8 mouse cellular contexts compared by ENCODE assay signal in genomic region chr19:4811063-4811908, GRCm38 (mm10). TPM values are rescaled to one million over a fixed set of nuclear protein-coding genes. Genes with fewer than 3 reads are reported as not detected.
A peak's percentile ranks its signal among the peaks of the same experiment; 100 is the strongest.
DNase-seq lines count a peak whose midpoint lies in the region; ATAC-seq and TF ChIP-seq lines count a peak whose summit lies in the region.

Gene Gm21992, minus strand, starts transcription at chr19:4811612.
Gene Rbm14, minus strand, starts transcription at chr19:4811634.

- peaks cover 0 to 4% of the 10 kb centered on the region in 2 experiments; a peak in 2 of 4 replicates for H3K4me1 ChIP-seq in MEL (ENCODE audit: control insufficient read depth in 1 of 2, insufficient read depth in 2 of 2, low read length in 2 of 2)
- H3K4me1 ChIP-seq in cerebellum, adult 2 months (ENCODE audit: control insufficient read depth, insufficient read depth, low read length) = peaks cover 3% of the 10 kb centered on the region; the same call in 1 of the 2 replicates
- H3K4me1 ChIP-seq in forebrain, postnatal 0 days (ENCODE audit: insufficient read depth) = peaks cover 17% of the 10 kb centered on the region
- peaks cover 15% of the 10 kb centered on the region for H3K4me1 ChIP-seq in lung, embryonic 15.5 days

- H3K27ac ChIP-seq in MEL (ENCODE audit: control insufficient read depth, low read depth, low read length) = peak within 1 kb of the TSS; percentile 91
- peak within 1 kb of the TSS; percentile 91 for H3K27ac ChIP-seq in cerebellum, adult 2 months (ENCODE audit: insufficient read depth, low read length)
- H3K27ac ChIP-seq in forebrain, postnatal 0 days (ENCODE audit: low read depth, low read length) = peak within 1 kb of the TSS; percentile 93
- H3K27ac ChIP-seq in lung, embryonic 15.5 days = peak within 1 kb of the TSS; percentile 96

- H3K27me3 ChIP-seq in MEL (ENCODE audit: control insufficient read depth in 1 of 2, insufficient read depth in 2 of 2, low read length in 2 of 2) = no peaks in the 10 kb centered on the region
- H3K27me3 ChIP-seq in cerebellum, adult 2 months (ENCODE audit: control insufficient read depth, insufficient read depth, low read length) = no peaks in the 10 kb centered on the region
- no peaks in the 10 kb centered on the region for H3K27me3 ChIP-seq in forebrain, postnatal 0 days (ENCODE audit: insufficient read depth, low read length)
- no peaks in the 10 kb centered on the region for H3K27me3 ChIP-seq in lung, embryonic 15.5 days

- WGBS in cerebellum, adult 2 months = under 1% methylated on average over 83 of the region's 83 CpGs
- 1% methylated on average over 83 of the region's 83 CpGs for WGBS in forebrain, postnatal 0 days
- WGBS in lung, embryonic 15.5 days = under 1% methylated on average over 83 of the region's 83 CpGs

- no peak for TF ChIP-seq CTCF in MEL (IDR thresholded peaks at IDR 0.05 in 2 of 3, conservative IDR thresholded peaks at IDR 0.05 in 1 of 3; ENCODE audit: control insufficient read depth in 1 of 3, insufficient read depth in 1 of 3, low read depth in 2 of 3, low read length in 3 of 3, poor library complexity in 1 of 3, severe bottlenecking in 1 of 3)
- no peak for TF ChIP-seq CTCF in cerebellum, adult 2 months (IDR thresholded peaks at IDR 0.05; ENCODE audit: borderline replicate concordance, insufficient read depth, low read depth, low read length)
- no peak for TF ChIP-seq CTCF in forebrain, postnatal 0 days (IDR thresholded peaks at IDR 0.05; ENCODE audit: low read depth)

- peak within 1 kb of the TSS; percentile 88 for H3K9ac ChIP-seq in MEL (ENCODE audit: control insufficient read depth, low read depth, low read length, poor library complexity, severe bottlenecking)
- peak within 1 kb of the TSS; percentile 81 for H3K9ac ChIP-seq in forebrain, postnatal 0 days
- H3K9ac ChIP-seq in lung, embryonic 15.5 days = peak within 1 kb of the TSS; percentile 83

- H3K4me2 ChIP-seq in forebrain, postnatal 0 days (ENCODE audit: low read depth) = peak within 1 kb of the TSS; percentile 79
- H3K4me2 ChIP-seq in lung, embryonic 15.5 days = peak within 1 kb of the TSS; percentile 73

- no peaks in the 10 kb centered on the region for H3K9me3 ChIP-seq in MEL (replicated peaks; ENCODE audit: insufficient read depth, low read length)
- no peaks in the 10 kb centered on the region for H3K9me3 ChIP-seq in forebrain, postnatal 0 days (ENCODE audit: low read length)
- H3K9me3 ChIP-seq in lung, embryonic 15.5 days = no peaks in the 10 kb centered on the region

- peak in 1 of 2 experiments; percentile 62; a peak in 2 of 4 replicates for TF ChIP-seq EP300 in MEL (IDR thresholded peaks at IDR 0.05; ENCODE audit: low read depth in 1 of 2, low read length in 2 of 2)

- ATAC-seq in forebrain, postnatal 0 days = peak; percentile 98
- ATAC-seq in lung, embryonic 15.5 days (ENCODE audit: borderline replicate concordance, extremely low read depth, low FRiP score, low TSS enrichment) = peak; percentile 98

- no peak for TF ChIP-seq RAD21 in MEL (IDR thresholded peaks at IDR 0.05; ENCODE audit: low read depth, low read length)

- H3K36me3 ChIP-seq in MEL (ENCODE audit: control insufficient read depth in 1 of 2, insufficient read depth in 2 of 2, low read length in 2 of 2) = peaks cover 5 to 26% of the 10 kb centered on the region in 2 experiments
- H3K36me3 ChIP-seq in forebrain, postnatal 0 days (ENCODE audit: insufficient read depth) = no peaks in the 10 kb centered on the region
- H3K36me3 ChIP-seq in lung, embryonic 15.5 days = no peaks in the 10 kb centered on the region; the same call in 1 of the 2 replicates

- peak; percentile 96 to 100 for TF ChIP-seq POLR2A in MEL (IDR thresholded peaks at IDR 0.05; ENCODE audit: control insufficient read depth in 1 of 2, insufficient read depth in 1 of 2, low read depth in 1 of 2, low read length in 2 of 2, poor library complexity in 1 of 2)
- peak; percentile 98 for TF ChIP-seq POLR2A in cerebellum, adult 2 months (IDR thresholded peaks at IDR 0.05; ENCODE audit: borderline replicate concordance, insufficient read depth, low read length)

- DNase-seq in MEL (ENCODE audit: low read depth, low spot score) = peak; percentile 99
- peak; percentile 99 to 100 for DNase-seq in cerebellum, adult 2 months
- peak; percentile 99 for DNase-seq in forebrain, postnatal 0 days
- peak; percentile 98 for DNase-seq in heart, postnatal 4 days
- peak; percentile 98 to 99 for DNase-seq in layer of hippocampus, adult 8-10 months (ENCODE audit: low spot score in 2 of 2)
- DNase-seq in ovary, adult 18-20 months (ENCODE audit: low spot score) = peak; percentile 98
- DNase-seq in thymus, postnatal 0 days (ENCODE audit: low spot score) = peak; percentile 98

- H3K4me3 ChIP-seq in MEL (ENCODE audit: control insufficient read depth in 1 of 2, insufficient read depth in 1 of 2, low read depth in 2 of 2, low read length in 2 of 2) = peak within 1 kb of the TSS; percentile 74 to 78
- H3K4me3 ChIP-seq in cerebellum, adult 2 months (replicated peaks; ENCODE audit: insufficient read depth, low read depth, low read length) = peak within 1 kb of the TSS; percentile 97
- H3K4me3 ChIP-seq in forebrain, postnatal 0 days (ENCODE audit: low read depth, low read length) = peak within 1 kb of the TSS; percentile 75
- peak within 1 kb of the TSS; percentile 72 for H3K4me3 ChIP-seq in lung, embryonic 15.5 days

- peaks cover 54% of the 10 kb centered on the region for H3K79me2 ChIP-seq in MEL (ENCODE audit: control insufficient read depth, insufficient read depth, low read length, poor library complexity)

TF ChIP-seq in MEL, 35 proteins besides CTCF, POLR2A, EP300 and RAD21 (continues in another document):
- TF ChIP-seq ELF1 (IDR thresholded peaks at IDR 0.05; ENCODE audit: low read depth, low read length) = 0 out of 2 replicates have a peak, but pooled peaks have one; percentile 30
- peak; percentile 96 for TF ChIP-seq ZMIZ1 (IDR thresholded peaks at IDR 0.05; ENCODE audit: low read depth, low read length)
- peak; percentile 99 for TF ChIP-seq POLR2AphosphoS2 (IDR thresholded peaks at IDR 0.05; ENCODE audit: low read length)
- TF ChIP-seq POLR2AphosphoS5 (IDR thresholded peaks at IDR 0.05; ENCODE audit: borderline replicate concordance, low read depth, low read length) = peak; percentile 76; the same call in 1 of the 2 replicates
- TF ChIP-seq TBP (IDR thresholded peaks at IDR 0.05; ENCODE audit: low read depth, low read length) = peak; percentile 80; the same call in 1 of the 2 replicates
- TF ChIP-seq JUND (IDR thresholded peaks at IDR 0.05; ENCODE audit: low read depth, low read length) = no peak
- peak; percentile 79 for TF ChIP-seq NRF1 (IDR thresholded peaks at IDR 0.05; ENCODE audit: insufficient read depth, low read depth, low read length, poor library complexity, severe bottlenecking)
- TF ChIP-seq GATA1 (IDR thresholded peaks at IDR 0.05; ENCODE audit: low read depth, low read length) = no peak
- TF ChIP-seq ETS1 (IDR thresholded peaks at IDR 0.05; ENCODE audit: low read depth, low read length) = peak; percentile 15; the same call in 1 of the 2 replicates
- TF ChIP-seq UBTF (IDR thresholded peaks at IDR 0.05; ENCODE audit: borderline replicate concordance, insufficient read depth, low read depth, low read length) = no peak
- no peak for TF ChIP-seq MEF2A (IDR thresholded peaks at IDR 0.05; ENCODE audit: extremely low read depth, insufficient replicate concordance, low read depth, low read length, poor library complexity, severe bottlenecking)
- TF ChIP-seq RCOR1 (IDR thresholded peaks at IDR 0.05; ENCODE audit: low read depth, low read length) = 0 out of 2 replicates have a peak, but pooled peaks have one; percentile 7
- peak; percentile 73 for TF ChIP-seq TCF12 (IDR thresholded peaks at IDR 0.05; ENCODE audit: low read depth, low read length)
- TF ChIP-seq CHD2 (IDR thresholded peaks at IDR 0.05; ENCODE audit: low read length) = peak; percentile 54; the same call in 1 of the 2 replicates
- TF ChIP-seq MAZ (IDR thresholded peaks at IDR 0.05; ENCODE audit: low read depth, low read length) = peak; percentile 20; the same call in 1 of the 2 replicates
- peak; percentile 88 for TF ChIP-seq MXI1 (IDR thresholded peaks at IDR 0.05; ENCODE audit: low read depth, low read length)
- TF ChIP-seq USF1 (IDR thresholded peaks at IDR 0.05; ENCODE audit: low read depth, low read length) = peak; percentile 35; the same call in 1 of the 2 replicates
- peak; percentile 67; the same call in 1 of the 2 replicates for TF ChIP-seq MYC (IDR thresholded peaks at IDR 0.05; ENCODE audit: low read depth, low read length)
- TF ChIP-seq USF2 (IDR thresholded peaks at IDR 0.05; ENCODE audit: borderline replicate concordance in 1 of 2, insufficient read depth in 1 of 2, low read depth in 1 of 2, low read length in 2 of 2) = no peak
- TF ChIP-seq NELFE (IDR thresholded peaks at IDR 0.05; ENCODE audit: low read depth, low read length) = peak; percentile 100
- peak; percentile 82; the same call in 1 of the 2 replicates for TF ChIP-seq MAX (IDR thresholded peaks at IDR 0.05; ENCODE audit: low read length)

RNA-seq across cellular contexts. Expression of gene Gm21992, which starts in this region (rescaled TPM):
- total RNA-seq in MEL (2012; rRNA removed) = 10.6 and 10.8 TPM in 2 replicates
- polyA plus RNA-seq in MEL (2012; ENCODE audit: insufficient read depth in 1 of 2, insufficient read length in 2 of 2, low read depth in 1 of 2, low replicate concordance in 2 of 2, missing spikeins in 1 of 2) = 10 to 100 TPM in 1 of 2 experiments, not detected in 1; 21.9 TPM
- 14.4 and 17.9 TPM in 2 replicates for polyA plus RNA-seq in cerebellum, adult 2 months (2012; rRNA removed)
- total RNA-seq in forebrain, postnatal 0 days (2014; rRNA removed) = 15.0 and 18.2 TPM in 2 replicates
- polyA plus RNA-seq in forebrain, postnatal 0 days (2015; fragmentation: Nextera tagmentation; extraction: Ambion mirVana) = 16.5 and 20.4 TPM in 2 replicates
- 10 to 100 TPM; 21.8 to 24.1 TPM for total RNA-seq in heart, postnatal 4 days (2021)
- 10 to 100 TPM; 22.5 to 29.2 (median 26.0) TPM for total RNA-seq in layer of hippocampus, adult 8-10 months (2022)
- 21.3 and 32.8 TPM in 2 replicates for polyA plus RNA-seq in lung, embryonic 15.5 days (2015; fragmentation: Nextera tagmentation; extraction: Ambion mirVana)
- 35.6 and 36.7 TPM in 2 replicates for polyA plus RNA-seq in thymus, postnatal 0 days (2015; fragmentation: Nextera tagmentation; extraction: Ambion mirVana)

RNA-seq across cellular contexts. Expression of gene Rbm14, which starts in this region (rescaled TPM):
- 44.7 and 49.0 TPM in 2 replicates for total RNA-seq in MEL (2012; rRNA removed)
- 10 to 100 TPM in 1 of 2 experiments, not detected in 1; 82.3 TPM for polyA plus RNA-seq in MEL (2012; ENCODE audit: insufficient read depth in 1 of 2, insufficient read length in 2 of 2, low read depth in 1 of 2, low replicate concordance in 2 of 2, missing spikeins in 1 of 2)
- 27.4 and 32.1 TPM in 2 replicates for polyA plus RNA-seq in cerebellum, adult 2 months (2012; rRNA removed)
- total RNA-seq in forebrain, postnatal 0 days (2014; rRNA removed) = 29.2 and 30.9 TPM in 2 replicates
- 45.9 and 46.6 TPM in 2 replicates for polyA plus RNA-seq in forebrain, postnatal 0 days (2015; fragmentation: Nextera tagmentation; extraction: Ambion mirVana)
- total RNA-seq in heart, postnatal 4 days (2021) = 10 to 100 TPM; 34.0 to 39.3 TPM
- 10 to 100 TPM; 45.5 to 60.9 (median 54.8) TPM for total RNA-seq in layer of hippocampus, adult 8-10 months (2022)
- 91.3 and 95.3 TPM in 2 replicates for polyA plus RNA-seq in lung, embryonic 15.5 days (2015; fragmentation: Nextera tagmentation; extraction: Ambion mirVana)
- 51.4 and 67.4 TPM in 2 replicates for polyA plus RNA-seq in thymus, postnatal 0 days (2015; fragmentation: Nextera tagmentation; extraction: Ambion mirVana)

Comparison
In these comparisons a context has a peak if more than half of its experiments do, and no peak if none do; other contexts are left out.
1. Peak in every context shown above with its lines: DNase-seq, ATAC-seq, H3K4me3 ChIP-seq and H3K27ac ChIP-seq.